Mouse (Mus musculus): ENCODE results near the gene Tmem259. TPM values are rescaled to one million over a fixed set of nuclear protein-coding genes. Genes with fewer than 3 reads are reported as not detected.

Tmem259 gene
- polyA plus RNA-seq, 1 experiment from 2014 or later: 21.4 TPM

GRCm38 (mm10) chr10:79995636-79996035 is 11.5 kb upstream of the Tmem259 start:
- Histone ChIP-seq H3K9me3 (peaks cover 3% of the 10 kb centered on the region; the same call in 1 of the 2 replicates), H3K27me3 (peaks cover 12% of the 10 kb centered on the region), H3K4me3 (peak overlapping the region; percentile 51; the same call in 1 of the 2 replicates), H3K27ac (replicated peaks) (no peak overlapping the region), H3K4me2 (no peak overlapping the region), H3K9ac (no peak overlapping the region), H3K4me1 (replicated peaks) (peaks cover 17% of the 10 kb centered on the region), H3K36me3 (peaks cover 5% of the 10 kb centered on the region; the same call in 1 of the 2 replicates)
- WGBS: 82% methylated on average over 1 of the region's 1 CpGs
- ATAC-seq (ENCODE audit: low read depth): no peak

GRCm38 (mm10) chr10:79994397-79995115 is 10.4 kb upstream of the Tmem259 start:
- Histone ChIP-seq H3K27ac (replicated peaks) (no peak overlapping the region), H3K4me2 (no peak overlapping the region), H3K27me3 (peaks cover 16% of the 10 kb centered on the region), H3K4me1 (replicated peaks) (peaks cover 20% of the 10 kb centered on the region), H3K36me3 (peaks cover 5% of the 10 kb centered on the region; the same call in 1 of the 2 replicates), H3K9ac (no peak overlapping the region), H3K9me3 (peaks cover 3% of the 10 kb centered on the region; the same call in 1 of the 2 replicates), H3K4me3 (no peak overlapping the region)
- 81% methylated on average over 16 of the region's 16 CpGs for WGBS
- no peak for ATAC-seq (ENCODE audit: low read depth)

- Histone ChIP-seq H3K27ac (replicated peaks) (no peak overlapping the region), H3K4me2 (no peak overlapping the region), H3K9me3 (peaks cover 3% of the 10 kb centered on the region; the same call in 1 of the 2 replicates), H3K4me3 (no peak overlapping the region), H3K27me3 (peaks cover 44% of the 10 kb centered on the region), H3K36me3 (peaks cover 5% of the 10 kb centered on the region; the same call in 1 of the 2 replicates), H3K4me1 (replicated peaks) (peaks cover 32% of the 10 kb centered on the region), H3K9ac (no peak overlapping the region)
- ATAC-seq (ENCODE audit: low read depth): no peak
- WGBS: 85% methylated on average over 6 of the region's 6 CpGs
Observed at GRCm38 (mm10) chr10:79991548-79991947, 7.4 kb upstream of the Tmem259 start.

GRCm38 (mm10) chr10:79991099-79991498 is 7.0 kb upstream of the Tmem259 start:
- peaks cover 44% of the 10 kb centered on the region for H3K27me3 ChIP-seq
- H3K9ac ChIP-seq: no peak overlapping the region
- peaks cover 5% of the 10 kb centered on the region; the same call in 1 of the 2 replicates for H3K36me3 ChIP-seq
- no peak overlapping the region for H3K4me2 ChIP-seq
- H3K9me3 ChIP-seq: peaks cover 3% of the 10 kb centered on the region; the same call in 1 of the 2 replicates
- H3K4me1 ChIP-seq (replicated peaks): peaks cover 36% of the 10 kb centered on the region
- 61% methylated on average over 12 of the region's 12 CpGs for WGBS
- no peak for ATAC-seq (ENCODE audit: low read depth)
- no peak overlapping the region for H3K4me3 ChIP-seq
- H3K27ac ChIP-seq (replicated peaks): no peak overlapping the region

GRCm38 (mm10) chr10:79989870-79990269 is 5.7 kb upstream of the Tmem259 start:
- Histone ChIP-seq H3K36me3 (peaks cover 5% of the 10 kb centered on the region; the same call in 1 of the 2 replicates), H3K27ac (replicated peaks) (no peak overlapping the region), H3K4me2 (peak overlapping the region; percentile 80), H3K4me1 (replicated peaks) (peaks cover 40% of the 10 kb centered on the region), H3K27me3 (peaks cover 44% of the 10 kb centered on the region), H3K9ac (peak overlapping the region; percentile 34; the same call in 1 of the 2 replicates), H3K9me3 (peaks cover 3% of the 10 kb centered on the region; the same call in 1 of the 2 replicates), H3K4me3 (peak overlapping the region; percentile 45)
- ATAC-seq (ENCODE audit: low read depth): no peak
- WGBS: 16% methylated on average over 15 of the region's 15 CpGs

- H3K9ac ChIP-seq: peak overlapping the region; percentile 67
- no peak overlapping the region for H3K27ac ChIP-seq (replicated peaks)
- H3K4me1 ChIP-seq (replicated peaks): peaks cover 40% of the 10 kb centered on the region
- peaks cover 2% of the 10 kb centered on the region; the same call in 1 of the 2 replicates for H3K36me3 ChIP-seq
- H3K9me3 ChIP-seq: peaks cover 3% of the 10 kb centered on the region; the same call in 1 of the 2 replicates
- H3K4me2 ChIP-seq: peak overlapping the region; percentile 80
- H3K4me3 ChIP-seq: peak overlapping the region; percentile 45
- 39% methylated on average over 8 of the region's 8 CpGs for WGBS
- ATAC-seq (ENCODE audit: low read depth): no peak
- H3K27me3 ChIP-seq: peaks cover 44% of the 10 kb centered on the region
Observed at GRCm38 (mm10) chr10:79989272-79989786, 5.2 kb upstream of the Tmem259 start.

- H3K4me2 ChIP-seq: peak within 1 kb of the TSS; percentile 80
- H3K9ac ChIP-seq: peak within 1 kb of the TSS; percentile 67
- H3K27ac ChIP-seq (replicated peaks): peak within 1 kb of the TSS; percentile 25
- ATAC-seq (ENCODE audit: low read depth): no peak
- WGBS: 1% methylated on average over 59 of the region's 59 CpGs
- H3K9me3 ChIP-seq: peaks cover 3% of the 10 kb centered on the region; the same call in 1 of the 2 replicates
- H3K36me3 ChIP-seq: no peaks in the 10 kb centered on the region
- H3K27me3 ChIP-seq: peaks cover 44% of the 10 kb centered on the region
- peaks cover 41% of the 10 kb centered on the region for H3K4me1 ChIP-seq (replicated peaks)
- peak within 1 kb of the TSS; percentile 45 for H3K4me3 ChIP-seq
Observed at GRCm38 (mm10) chr10:79988506-79989271, 4.6 kb upstream of the Tmem259 start, which contains the start of gene Cnn2. Cnn2 (plus strand) TSS chr10:79988584.

GRCm38 (mm10) chr10:79987771-79988505 is 3.8 kb upstream of the Tmem259 start:
- no peak for ATAC-seq (ENCODE audit: low read depth)
- Histone ChIP-seq H3K27ac (replicated peaks) (peak overlapping the region; percentile 25), H3K9ac (peak overlapping the region; percentile 67), H3K9me3 (peaks cover 3% of the 10 kb centered on the region; the same call in 1 of the 2 replicates), H3K27me3 (peaks cover 44% of the 10 kb centered on the region), H3K4me3 (peak overlapping the region; percentile 45), H3K36me3 (no peaks in the 10 kb centered on the region), H3K4me2 (peak overlapping the region; percentile 80), H3K4me1 (replicated peaks) (peaks cover 48% of the 10 kb centered on the region)
- WGBS: 11% methylated on average over 27 of the region's 27 CpGs

- peak overlapping the region; percentile 31; the same call in 1 of the 2 replicates for H3K9ac ChIP-seq
- no peak overlapping the region for H3K27ac ChIP-seq (replicated peaks)
- H3K9me3 ChIP-seq: peaks cover 3% of the 10 kb centered on the region; the same call in 1 of the 2 replicates
- H3K36me3 ChIP-seq: no peaks in the 10 kb centered on the region
- peaks cover 44% of the 10 kb centered on the region for H3K27me3 ChIP-seq
- 4% methylated on average over 11 of the region's 11 CpGs for WGBS
- H3K4me1 ChIP-seq (replicated peaks): peaks cover 58% of the 10 kb centered on the region
- H3K4me3 ChIP-seq: peak overlapping the region; percentile 0; the same call in 1 of the 2 replicates
- peak overlapping the region; percentile 80 for H3K4me2 ChIP-seq
- ATAC-seq (ENCODE audit: low read depth): no peak
Observed at GRCm38 (mm10) chr10:79986963-79987362, 2.8 kb upstream of the Tmem259 start.

- Histone ChIP-seq H3K9me3 (no peaks in the 10 kb centered on the region; the same call in 1 of the 2 replicates), H3K9ac (peak overlapping the region; percentile 73), H3K27ac (replicated peaks) (peak overlapping the region; percentile 95), H3K4me3 (peak overlapping the region; percentile 72), H3K4me2 (peak overlapping the region; percentile 80), H3K4me1 (replicated peaks) (peaks cover 64% of the 10 kb centered on the region), H3K27me3 (peaks cover 44% of the 10 kb centered on the region), H3K36me3 (no peaks in the 10 kb centered on the region)
- no peak for ATAC-seq (ENCODE audit: low read depth)
- WGBS: 52% methylated on average over 6 of the region's 6 CpGs
Observed at GRCm38 (mm10) chr10:79986232-79986878, 2.2 kb upstream of the Tmem259 start.

Measured in neural tube, embryonic 13.5 days (tissue).